Mouse (Mus musculus): ENCODE data around the gene Actr5.

GRCm38 (mm10) chr2:158611726-158612670, 12.7 kb upstream of the Actr5 start:
- TF ChIP-seq TAL1 (IDR thresholded peaks at IDR 0.05; ENCODE audit: low read length) (no peak), GATA1 (IDR thresholded peaks at IDR 0.05; ENCODE audit: low read length) (no peak)

Data from erythroblast, embryonic 14.5 days (primary cell).